Mouse (Mus musculus): ENCODE results near the gene H2-Oa.

DNA sequence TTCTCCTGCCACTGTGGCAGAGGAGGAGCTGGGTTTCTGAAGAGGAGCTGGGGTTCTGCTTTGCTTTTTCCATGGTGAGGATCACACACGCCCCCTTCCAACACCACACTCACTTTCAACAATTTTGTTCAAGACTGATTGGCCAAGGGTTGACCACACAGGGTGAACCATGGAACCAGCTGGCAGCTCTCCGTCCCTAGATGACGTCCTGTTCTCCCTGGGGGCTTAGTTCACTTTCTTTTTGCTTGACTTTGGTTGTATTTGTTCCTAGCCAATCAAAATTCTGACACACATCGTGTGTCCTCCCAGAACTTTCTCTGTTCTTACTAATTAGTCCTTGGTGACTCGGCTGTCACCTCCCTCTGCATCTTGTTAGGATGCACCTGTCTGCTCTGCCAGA, 5.1 kb downstream of the H2-Oa start:
- TF ChIP-seq POLR2A (IDR thresholded peaks at IDR 0.05; ENCODE audit: low read depth, low read length), result no peak
- TF ChIP-seq CTCF (IDR thresholded peaks at IDR 0.05; ENCODE audit: extremely low read depth, insufficient read depth, insufficient read length, insufficient replicate concordance), result no peak
